Mouse (Mus musculus): ENCODE data around the gene Tiprl. TPM values are rescaled to one million over a fixed set of nuclear protein-coding genes. Genes with fewer than 3 reads are reported as not detected.

Gene Tiprl
- polyA plus RNA-seq, 1 experiment from 2014 or later, result 70.3 TPM

DNA sequence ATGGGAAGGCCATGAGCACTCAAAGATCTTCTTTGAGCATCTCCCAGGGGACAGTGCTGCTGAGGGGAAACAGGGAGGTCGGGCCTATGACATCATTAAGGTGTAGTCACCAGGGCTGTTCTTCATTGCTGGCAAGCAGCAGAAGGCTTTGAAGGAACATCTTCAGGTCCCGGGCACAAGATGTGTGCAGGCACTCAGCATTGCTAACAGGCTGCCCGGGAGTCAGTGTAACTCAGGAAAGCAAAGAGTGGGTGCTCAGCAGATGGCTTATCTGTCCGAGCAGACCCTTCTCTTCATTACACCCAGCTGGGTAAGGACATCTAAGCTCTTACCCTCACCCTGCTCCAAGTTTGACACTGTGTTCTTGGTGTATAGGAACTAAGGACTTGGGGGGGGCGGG is 57.5 kb downstream of the Tiprl start:
- Histone ChIP-seq H3K27me3 (replicated peaks; ENCODE audit: insufficient read depth, low read length) (no peaks in the 10 kb centered on the region), H3K9me3 (ENCODE audit: low read length) (no peaks in the 10 kb centered on the region), H3K9ac (replicated peaks; ENCODE audit: low read depth) (no peak overlapping the region), H3K4me3 (ENCODE audit: low read depth, low read length) (no peak overlapping the region), H3K4me2 (replicated peaks; ENCODE audit: low read depth, low read length) (no peak overlapping the region), H3K4me1 (ENCODE audit: insufficient read depth, low read depth, low read length) (no peaks in the 10 kb centered on the region), H3K36me3 (ENCODE audit: insufficient read depth, low read length) (peaks cover 3% of the 10 kb centered on the region; the same call in 1 of the 2 replicates), H3K27ac (ENCODE audit: low read length) (no peak overlapping the region)
- ATAC-seq (no peak), DNase-seq (ENCODE audit: low spot score) (no peak)
- WGBS, result 84% methylated on average over 5 of the region's 5 CpGs
- TF ChIP-seq EP300 (IDR thresholded peaks at IDR 0.05) (no peak), CTCF (IDR thresholded peaks at IDR 0.05) (no peak)

DNA sequence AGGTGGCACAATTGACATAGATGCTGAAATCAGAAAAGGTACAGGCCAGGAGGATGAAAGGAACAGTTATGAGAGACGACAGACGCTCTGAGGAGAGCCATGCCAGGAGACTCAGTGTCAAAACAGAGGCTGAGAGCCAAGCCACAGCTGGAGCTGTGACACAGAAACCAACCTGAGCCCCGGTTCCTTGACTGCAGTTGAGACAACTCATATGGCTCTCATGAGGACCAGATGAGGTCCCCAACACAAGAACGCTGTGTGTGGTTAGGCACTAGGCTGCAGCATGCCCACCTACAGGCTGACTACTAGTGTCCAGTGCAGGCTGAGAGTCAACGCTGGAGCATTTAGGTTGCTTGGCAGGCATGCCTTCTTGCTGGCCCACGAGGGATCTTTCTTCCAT is 58.7 kb downstream of the Tiprl start:
- no peak overlapping the region for H3K4me3 ChIP-seq (ENCODE audit: low read depth, low read length)
- WGBS, result 48% methylated on average over 6 of the region's 6 CpGs
- H3K27me3 ChIP-seq (replicated peaks; ENCODE audit: insufficient read depth, low read length), result no peaks in the 10 kb centered on the region
- ATAC-seq, result peak; percentile 40; the same call in 1 of the 2 replicates
- H3K4me1 ChIP-seq (ENCODE audit: insufficient read depth, low read depth, low read length), result no peaks in the 10 kb centered on the region
- TF ChIP-seq CTCF (IDR thresholded peaks at IDR 0.05) (no peak), EP300 (IDR thresholded peaks at IDR 0.05) (no peak)
- H3K4me2 ChIP-seq (replicated peaks; ENCODE audit: low read depth, low read length), result 0 out of 2 replicates have a peak overlapping the region, but pooled peaks have one; percentile 1
- no peak overlapping the region for H3K27ac ChIP-seq (ENCODE audit: low read length)
- DNase-seq (ENCODE audit: low spot score), result no peak
- H3K9ac ChIP-seq (replicated peaks; ENCODE audit: low read depth), result no peak overlapping the region
- peaks cover 3% of the 10 kb centered on the region; the same call in 1 of the 2 replicates for H3K36me3 ChIP-seq (ENCODE audit: insufficient read depth, low read length)
- H3K9me3 ChIP-seq (ENCODE audit: low read length), result no peaks in the 10 kb centered on the region

DNA sequence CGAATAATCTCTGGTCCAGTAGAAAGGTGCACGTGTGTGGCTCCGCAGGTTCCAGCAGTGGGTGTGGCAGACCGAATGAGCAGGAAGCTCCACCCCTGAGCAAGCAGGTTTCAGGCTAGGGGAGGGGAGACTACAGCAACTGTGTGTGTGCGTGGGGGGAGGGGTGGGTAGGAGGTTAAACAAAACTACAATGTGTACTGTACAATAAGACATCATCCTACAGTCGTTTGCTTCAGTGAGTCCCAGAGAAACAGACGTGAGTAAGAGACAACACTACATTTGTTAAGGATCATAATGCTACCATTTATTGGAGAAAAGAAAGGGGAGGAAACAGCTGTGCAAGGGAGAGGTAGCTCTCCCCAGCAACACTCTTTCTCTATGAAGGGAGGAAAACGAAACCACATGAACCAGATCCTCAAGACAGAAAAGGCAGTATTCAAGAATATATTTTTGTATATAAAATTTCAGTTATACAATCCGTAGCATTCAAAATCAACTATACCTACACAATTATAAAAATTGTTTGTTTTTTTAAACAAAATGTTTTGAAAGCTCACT is 62.7 kb downstream of the Tiprl start:
- no peak for DNase-seq (ENCODE audit: low spot score)
- Histone ChIP-seq H3K36me3 (ENCODE audit: insufficient read depth, low read length) (no peaks in the 10 kb centered on the region; the same call in 1 of the 2 replicates), H3K27me3 (replicated peaks; ENCODE audit: insufficient read depth, low read length) (no peaks in the 10 kb centered on the region), H3K4me1 (ENCODE audit: insufficient read depth, low read depth, low read length) (no peaks in the 10 kb centered on the region), H3K27ac (ENCODE audit: low read length) (no peak overlapping the region), H3K4me3 (ENCODE audit: low read depth, low read length) (no peak overlapping the region), H3K9me3 (ENCODE audit: low read length) (no peaks in the 10 kb centered on the region), H3K4me2 (replicated peaks; ENCODE audit: low read depth, low read length) (no peak overlapping the region), H3K9ac (replicated peaks; ENCODE audit: low read depth) (no peak overlapping the region)
- no peak for ATAC-seq
- 65% methylated on average over 5 of the region's 9 CpGs for WGBS
- no peak for TF ChIP-seq CTCF (IDR thresholded peaks at IDR 0.05)
- TF ChIP-seq EP300 (IDR thresholded peaks at IDR 0.05), result no peak

DNA sequence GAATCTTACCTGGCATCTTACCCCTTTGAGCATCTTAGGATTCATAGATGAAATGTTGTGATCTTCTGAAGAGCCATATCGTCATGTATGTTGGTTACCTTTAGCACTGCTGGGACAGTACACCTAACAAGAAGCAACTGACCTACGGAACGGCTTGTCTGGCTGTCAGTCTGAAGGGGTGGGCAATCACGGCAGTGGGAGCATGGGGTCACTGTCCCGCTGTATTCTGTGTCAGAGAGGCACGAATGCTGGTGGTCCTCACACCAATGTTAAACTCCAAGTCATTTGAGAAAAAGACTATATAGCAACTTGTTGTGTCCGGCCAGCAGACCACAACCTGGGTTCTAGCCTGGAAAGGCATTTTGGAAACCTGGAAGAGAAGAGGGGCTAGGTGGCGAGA is 65.5 kb downstream of the Tiprl start:
- TF ChIP-seq CTCF (IDR thresholded peaks at IDR 0.05), result no peak
- TF ChIP-seq EP300 (IDR thresholded peaks at IDR 0.05), result no peak
- WGBS, result 84% methylated on average over 7 of the region's 8 CpGs
- Histone ChIP-seq H3K9ac (replicated peaks; ENCODE audit: low read depth) (no peak overlapping the region), H3K4me3 (ENCODE audit: low read depth, low read length) (no peak overlapping the region), H3K4me2 (replicated peaks; ENCODE audit: low read depth, low read length) (no peak overlapping the region), H3K4me1 (ENCODE audit: insufficient read depth, low read depth, low read length) (no peaks in the 10 kb centered on the region), H3K9me3 (ENCODE audit: low read length) (no peaks in the 10 kb centered on the region), H3K27me3 (replicated peaks; ENCODE audit: insufficient read depth, low read length) (no peaks in the 10 kb centered on the region), H3K36me3 (ENCODE audit: insufficient read depth, low read length) (no peaks in the 10 kb centered on the region), H3K27ac (ENCODE audit: low read length) (no peak overlapping the region)
- DNase-seq (ENCODE audit: low spot score) (no peak), ATAC-seq (no peak)

DNA sequence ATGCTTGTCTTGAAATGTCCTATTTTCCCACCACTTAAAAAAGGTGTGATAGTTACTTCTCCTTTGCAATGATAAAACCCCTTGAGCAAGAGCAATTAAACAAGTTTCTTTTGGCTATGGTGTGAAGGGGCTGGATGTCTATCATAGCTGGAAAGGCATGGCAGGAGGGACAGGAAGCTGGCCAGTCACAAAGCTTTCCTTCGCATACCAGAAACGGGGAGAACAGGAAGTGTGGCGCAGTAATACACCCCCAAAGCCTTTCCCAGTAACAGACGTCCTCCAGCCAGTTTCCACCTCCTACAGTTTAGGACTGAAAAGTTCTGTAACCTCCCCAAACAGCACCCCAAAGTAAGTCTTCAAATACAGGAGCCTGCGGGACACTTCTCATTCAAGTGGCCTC is 66.6 kb downstream of the Tiprl start:
- H3K27me3 ChIP-seq (replicated peaks; ENCODE audit: insufficient read depth, low read length), result no peaks in the 10 kb centered on the region
- ATAC-seq, result no peak
- no peak for DNase-seq (ENCODE audit: low spot score)
- no peaks in the 10 kb centered on the region for H3K4me1 ChIP-seq (ENCODE audit: insufficient read depth, low read depth, low read length)
- H3K36me3 ChIP-seq (ENCODE audit: insufficient read depth, low read length), result no peaks in the 10 kb centered on the region
- TF ChIP-seq EP300 (IDR thresholded peaks at IDR 0.05), result no peak
- TF ChIP-seq CTCF (IDR thresholded peaks at IDR 0.05), result no peak
- no peak overlapping the region for H3K9ac ChIP-seq (replicated peaks; ENCODE audit: low read depth)
- WGBS, result 48% methylated on average over 5 of the region's 5 CpGs
- H3K4me2 ChIP-seq (replicated peaks; ENCODE audit: low read depth, low read length), result no peak overlapping the region
- no peak overlapping the region for H3K27ac ChIP-seq (ENCODE audit: low read length)
- H3K4me3 ChIP-seq (ENCODE audit: low read depth, low read length), result no peak overlapping the region
- H3K9me3 ChIP-seq (ENCODE audit: low read length), result no peaks in the 10 kb centered on the region

DNA sequence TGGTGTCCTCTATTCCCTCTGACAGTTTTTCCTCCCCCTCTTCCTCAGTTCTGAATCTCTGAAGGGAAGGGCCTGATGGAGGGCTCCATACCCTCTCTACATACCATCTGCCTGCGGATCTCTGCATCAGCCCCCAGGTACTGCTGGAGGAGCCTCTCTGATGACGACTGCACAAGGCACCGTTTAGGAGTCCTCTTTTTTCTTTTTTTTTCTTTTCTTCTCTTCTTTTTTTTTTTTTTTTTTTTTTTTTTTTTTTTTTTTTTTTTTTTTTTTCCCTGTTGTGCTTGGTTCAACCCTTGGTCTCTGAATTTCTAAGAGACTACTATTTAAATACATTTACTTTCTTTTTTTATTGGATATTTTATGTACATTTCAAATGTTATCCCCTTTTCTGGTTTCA is 67.3 kb downstream of the Tiprl start:
- Histone ChIP-seq H3K4me2 (replicated peaks; ENCODE audit: low read depth, low read length) (no peak overlapping the region), H3K36me3 (ENCODE audit: insufficient read depth, low read length) (no peaks in the 10 kb centered on the region), H3K4me1 (ENCODE audit: insufficient read depth, low read depth, low read length) (no peaks in the 10 kb centered on the region), H3K27me3 (replicated peaks; ENCODE audit: insufficient read depth, low read length) (no peaks in the 10 kb centered on the region), H3K4me3 (ENCODE audit: low read depth, low read length) (no peak overlapping the region), H3K9me3 (ENCODE audit: low read length) (no peaks in the 10 kb centered on the region), H3K27ac (ENCODE audit: low read length) (no peak overlapping the region), H3K9ac (replicated peaks; ENCODE audit: low read depth) (no peak overlapping the region)
- no peak for TF ChIP-seq CTCF (IDR thresholded peaks at IDR 0.05)
- TF ChIP-seq EP300 (IDR thresholded peaks at IDR 0.05), result no peak
- DNase-seq (ENCODE audit: low spot score) (no peak), ATAC-seq (no peak)
- WGBS, result 75% methylated on average over 3 of the region's 3 CpGs

DNA sequence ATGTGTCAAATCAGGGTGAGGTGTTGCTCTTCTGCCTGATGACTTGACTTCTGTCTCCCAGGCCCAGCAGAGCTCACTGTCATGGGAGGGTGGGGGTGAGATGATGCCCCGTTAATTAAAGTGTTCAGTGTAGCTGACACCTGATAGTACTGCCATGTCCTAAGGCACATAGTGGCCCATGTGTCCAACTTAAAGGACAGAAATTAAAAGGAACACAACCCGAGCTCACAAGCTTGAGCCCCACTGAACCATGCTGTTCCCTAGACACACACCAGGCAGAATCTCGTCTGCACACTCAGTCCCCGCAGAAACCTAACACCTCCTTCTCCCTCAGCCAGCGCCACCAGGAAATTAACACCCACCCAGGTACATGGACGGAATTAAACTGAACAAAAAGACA is 71.9 kb downstream of the Tiprl start:
- no peak for DNase-seq (ENCODE audit: low spot score)
- Histone ChIP-seq H3K4me2 (replicated peaks; ENCODE audit: low read depth, low read length) (no peak overlapping the region), H3K36me3 (ENCODE audit: insufficient read depth, low read length) (no peaks in the 10 kb centered on the region), H3K9ac (replicated peaks; ENCODE audit: low read depth) (no peak overlapping the region), H3K9me3 (ENCODE audit: low read length) (no peaks in the 10 kb centered on the region), H3K27me3 (replicated peaks; ENCODE audit: insufficient read depth, low read length) (no peaks in the 10 kb centered on the region), H3K4me1 (ENCODE audit: insufficient read depth, low read depth, low read length) (no peaks in the 10 kb centered on the region), H3K4me3 (ENCODE audit: low read depth, low read length) (no peak overlapping the region), H3K27ac (ENCODE audit: low read length) (no peak overlapping the region)
- TF ChIP-seq CTCF (IDR thresholded peaks at IDR 0.05) (no peak), EP300 (IDR thresholded peaks at IDR 0.05) (no peak)
- ATAC-seq, result no peak
- WGBS, result 83% methylated on average over 6 of the region's 6 CpGs

Other genes starting within 250 kb of the Tiprl start
- not detected in 2 replicates for gene Tbx19, start 76.2 kb downstream of the Tiprl start, polyA plus RNA-seq (2015; fragmentation: Nextera tagmentation; extraction: Ambion mirVana)
- 19.3 and 20.3 TPM in 2 replicates for gene Sft2d2, start 42.6 kb downstream of the Tiprl start, polyA plus RNA-seq (2015; fragmentation: Nextera tagmentation; extraction: Ambion mirVana)
- gene Gpr161, start 58.8 kb upstream of the Tiprl start, polyA plus RNA-seq (2015; fragmentation: Nextera tagmentation; extraction: Ambion mirVana), result 0.51 and 0.56 TPM in 2 replicates
- 22.2 and 22.3 TPM in 2 replicates for gene Dcaf6, start 223.5 kb upstream of the Tiprl start, polyA plus RNA-seq (2015; fragmentation: Nextera tagmentation; extraction: Ambion mirVana)
- 225 and 235 TPM in 2 replicates for gene Mpc2, start 223.6 kb upstream of the Tiprl start, polyA plus RNA-seq (2015; fragmentation: Nextera tagmentation; extraction: Ambion mirVana)
- not detected in 2 replicates for gene Adcy10, start 248.2 kb upstream of the Tiprl start, polyA plus RNA-seq (2015; fragmentation: Nextera tagmentation; extraction: Ambion mirVana)

All from lung, postnatal 0 days (tissue).